Mouse (Mus musculus) midbrain, embryonic 11.5 days (tissue): ENCODE results near the gene Ppox. TPM values are rescaled to one million over a fixed set of nuclear protein-coding genes. Genes with fewer than 3 reads are reported as not detected.

Source experiments
- ATAC-seq: fragments of 200-750 bp; cut with Nextera tagmentation; 2 replicates; pipeline ENCODE4 v1.8.0; 2017; ENCODE audit warnings: moderate TSS enrichment, moderate library complexity; ENCODE audit not compliant: low FRiP score
- DNase-seq: peaks from one replicate; pipeline ENCODE4 v3.0.0; 2015; ENCODE audit warnings: low spot score; ENCODE audit errors: missing footprints
- H3K27ac ChIP-seq: fragments of 300-500 bp; sonication (generic); 2 replicates; pipeline ENCODE4 v1.5.1; 2014; ENCODE audit warnings: low read depth, low read length
- H3K27me3 ChIP-seq: fragments of 300-500 bp; sonication (generic); 2 replicates; pipeline ENCODE4 v1.6.1; 2014; ENCODE audit warnings: mild to moderate bottlenecking, low read length, moderate library complexity, mixed read lengths; ENCODE audit not compliant: control insufficient read depth, insufficient read depth
- H3K36me3 ChIP-seq: fragments of 300-500 bp; sonication (generic); 2 replicates; pipeline ENCODE4 v1.6.1; 2014; ENCODE audit warnings: mild to moderate bottlenecking, low read length, moderate library complexity, mixed read lengths; ENCODE audit not compliant: control insufficient read depth, insufficient read depth
- H3K4me1 ChIP-seq: fragments of 300-500 bp; sonication (generic); 2 replicates; pipeline ENCODE4 v1.6.1; 2014; ENCODE audit warnings: low read length; ENCODE audit not compliant: control insufficient read depth, insufficient read depth
- H3K4me2 ChIP-seq: fragments of 300-500 bp; sonication (generic); 2 replicates; pipeline ENCODE4 v1.6.1; 2014; ENCODE audit warnings: mild to moderate bottlenecking, moderate library complexity
- H3K4me3 ChIP-seq: fragments of 300-500 bp; sonication (generic); 2 replicates; pipeline ENCODE4 v1.5.1; 2014; ENCODE audit warnings: low read depth, low read length
- H3K9ac ChIP-seq: fragments of 300-500 bp; sonication (generic); 2 replicates; pipeline ENCODE4 v1.6.1; 2014; ENCODE audit warnings: low read length
- H3K9me3 ChIP-seq: fragments of 300-500 bp; sonication (generic); 2 replicates; pipeline ENCODE4 v1.6.1; 2016; ENCODE audit warnings: low read length; ENCODE audit not compliant: control insufficient read depth
- WGBS: fragments of 180-500 bp; shearing (Covaris S2); extraction: QIAGEN DNeasy Blood & Tissue Kit; methylation state at CpG from one replicate; pipeline ENCODE4 v1.1.7; 2014; 5-methylcytosine and 5-hydroxymethylcytosine counted together
- polyA plus RNA-seq: library from polyadenylated mRNA; unstranded; fragments of >200 nt; fragmentation: Nextera tagmentation; extraction: Ambion mirVana; gene quantifications from 2 replicates; pipeline ENCODE4 v1.2.1, GENCODE M21; 2014

The Ppox gene
- polyA plus RNA-seq, 1 experiment from 2014 or later, result 56.3 TPM

DNA sequence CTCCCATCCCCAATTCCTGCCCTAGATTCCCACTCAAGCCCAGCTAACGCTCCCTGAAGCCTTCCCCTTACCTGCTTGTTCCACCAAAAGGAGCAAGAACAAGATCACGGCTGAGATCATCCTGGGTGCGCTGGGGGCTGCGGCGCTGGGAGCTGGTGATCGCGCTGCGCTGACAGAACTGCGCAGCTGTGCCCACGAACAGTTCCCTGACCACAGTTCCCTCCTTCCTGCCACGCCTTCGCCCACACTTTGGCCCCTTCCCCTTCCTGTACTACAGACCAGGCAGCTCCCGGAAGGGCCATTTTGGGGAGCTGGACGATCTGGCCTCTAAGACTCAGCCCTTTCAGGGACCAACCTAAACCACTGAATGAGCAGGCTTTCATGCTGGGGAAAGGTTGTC, 46.9 kb downstream of the Ppox start, which contains the start of gene Fcer1g:
Fcer1g (minus strand) TSS at position 240 of the 400 bp plus-strand sequence.
- DNase-seq, result no peak
- WGBS, result 96% methylated on average over 14 of the region's 14 CpGs
- H3K27me3 ChIP-seq, result no peaks in the 10 kb centered on the region
- no peak within 1 kb of the TSS for H3K4me3 ChIP-seq
- H3K36me3 ChIP-seq, result peaks cover 27% of the 10 kb centered on the region
- no peak within 1 kb of the TSS for H3K9ac ChIP-seq
- H3K9me3 ChIP-seq, result no peaks in the 10 kb centered on the region
- H3K4me1 ChIP-seq, result peaks cover 9% of the 10 kb centered on the region
- no peak for ATAC-seq
- no peak within 1 kb of the TSS for H3K4me2 ChIP-seq
- H3K27ac ChIP-seq, result no peak within 1 kb of the TSS

DNA sequence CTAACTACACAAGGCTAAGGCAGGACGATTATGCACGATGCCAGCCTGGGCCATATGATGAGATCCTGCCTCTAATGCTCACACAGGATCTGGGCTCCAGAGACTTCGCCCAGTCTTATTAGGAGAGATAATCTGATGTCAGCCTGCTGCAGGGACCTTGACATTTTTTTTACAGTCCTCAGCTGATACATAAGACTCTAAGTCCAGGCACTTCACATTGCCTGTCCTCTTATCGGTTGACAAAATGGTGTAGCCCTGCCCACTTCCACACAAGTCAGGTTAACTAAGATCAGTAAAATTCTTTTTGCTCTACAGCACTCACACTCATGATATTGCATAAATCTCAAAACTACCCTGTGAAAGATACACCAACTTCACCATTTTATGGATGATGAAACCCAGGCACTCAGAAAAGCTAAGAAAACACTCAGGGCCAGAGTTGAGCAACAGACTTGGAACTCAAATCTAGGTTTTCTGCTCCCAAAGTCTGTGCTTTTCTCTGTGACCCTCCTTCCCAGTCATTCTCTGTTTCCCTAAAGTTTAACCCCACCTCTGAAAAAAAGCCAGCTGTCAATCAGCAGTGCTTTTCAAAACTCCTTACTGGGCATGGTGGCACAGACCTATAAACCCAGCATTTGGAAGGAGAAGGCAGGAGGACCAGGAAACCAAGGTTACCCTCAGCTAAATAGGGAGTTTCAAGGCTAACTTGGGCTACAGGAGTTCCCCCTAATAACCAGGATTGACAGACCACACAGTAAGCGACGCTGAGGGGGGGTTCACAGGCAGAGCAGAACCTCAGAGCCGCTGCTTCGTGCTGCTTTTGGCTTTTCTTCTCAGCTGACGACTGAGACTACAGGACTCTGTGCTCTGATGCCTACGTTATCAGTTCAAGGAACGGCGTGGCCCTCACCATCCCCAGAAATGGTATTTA, 47.9 kb downstream of the Ppox start:
- Histone ChIP-seq H3K27ac (no peak overlapping the region), H3K4me2 (no peak overlapping the region), H3K27me3 (no peaks in the 10 kb centered on the region), H3K4me3 (no peak overlapping the region), H3K4me1 (peaks cover 9% of the 10 kb centered on the region), H3K36me3 (peaks cover 26% of the 10 kb centered on the region), H3K9me3 (no peaks in the 10 kb centered on the region), H3K9ac (no peak overlapping the region)
- 89% methylated on average over 12 of the region's 12 CpGs for WGBS
- DNase-seq, result no peak
- ATAC-seq, result no peak

DNA sequence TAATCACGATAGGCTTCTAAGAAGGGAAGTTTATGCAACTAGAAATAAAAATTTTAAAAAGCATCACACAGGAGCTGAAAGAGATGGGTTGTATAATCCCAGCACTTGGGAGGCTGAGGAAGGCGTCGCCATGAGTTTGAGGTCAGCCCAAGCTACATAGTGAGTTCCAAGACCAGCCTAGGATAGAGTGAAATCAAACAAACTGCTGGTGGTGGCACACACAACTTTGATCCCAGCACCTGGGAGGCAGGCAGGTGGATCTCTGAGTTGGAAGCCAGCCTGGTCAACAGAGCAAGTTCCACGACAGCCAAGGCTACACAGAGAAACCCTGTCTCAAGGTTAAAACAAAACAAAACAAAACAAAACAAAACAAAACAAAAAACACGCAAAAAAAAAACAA, 48.6 kb downstream of the Ppox start:
- no peak overlapping the region for H3K27ac ChIP-seq
- peaks cover 21% of the 10 kb centered on the region for H3K36me3 ChIP-seq
- no peak overlapping the region for H3K4me3 ChIP-seq
- no peak for ATAC-seq
- no peak overlapping the region for H3K4me2 ChIP-seq
- 89% methylated on average over 5 of the region's 5 CpGs for WGBS
- DNase-seq, result no peak
- H3K4me1 ChIP-seq, result peaks cover 9% of the 10 kb centered on the region
- H3K27me3 ChIP-seq, result no peaks in the 10 kb centered on the region
- H3K9me3 ChIP-seq, result no peaks in the 10 kb centered on the region
- no peak overlapping the region for H3K9ac ChIP-seq

DNA sequence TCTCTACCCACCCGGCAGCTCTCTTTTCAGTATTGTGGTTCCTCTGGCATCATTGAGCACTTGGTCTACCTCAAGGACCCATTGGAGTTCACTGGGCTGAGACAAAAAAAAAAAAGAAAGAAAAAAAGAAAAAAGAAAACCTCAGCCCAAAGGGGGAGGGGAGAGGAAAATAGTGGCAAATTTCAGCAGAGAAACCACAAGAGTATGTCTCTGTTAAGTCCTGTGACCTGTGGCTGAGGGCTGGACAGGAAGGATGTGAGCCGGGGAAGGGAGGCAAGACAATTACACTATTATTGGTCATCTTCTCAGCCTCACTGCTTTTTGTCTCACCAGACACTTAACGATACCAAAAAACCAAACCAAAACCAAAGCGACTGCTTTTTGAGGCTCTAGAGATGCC, 49.1 kb downstream of the Ppox start:
- Histone ChIP-seq H3K9ac (no peak overlapping the region), H3K4me2 (no peak overlapping the region), H3K4me3 (no peak overlapping the region), H3K9me3 (no peaks in the 10 kb centered on the region), H3K27me3 (no peaks in the 10 kb centered on the region), H3K4me1 (peaks cover 9% of the 10 kb centered on the region), H3K36me3 (peaks cover 16% of the 10 kb centered on the region), H3K27ac (no peak overlapping the region)
- DNase-seq, result no peak
- no peak for ATAC-seq
- WGBS, result 76% methylated on average over 4 of the region's 4 CpGs

DNA sequence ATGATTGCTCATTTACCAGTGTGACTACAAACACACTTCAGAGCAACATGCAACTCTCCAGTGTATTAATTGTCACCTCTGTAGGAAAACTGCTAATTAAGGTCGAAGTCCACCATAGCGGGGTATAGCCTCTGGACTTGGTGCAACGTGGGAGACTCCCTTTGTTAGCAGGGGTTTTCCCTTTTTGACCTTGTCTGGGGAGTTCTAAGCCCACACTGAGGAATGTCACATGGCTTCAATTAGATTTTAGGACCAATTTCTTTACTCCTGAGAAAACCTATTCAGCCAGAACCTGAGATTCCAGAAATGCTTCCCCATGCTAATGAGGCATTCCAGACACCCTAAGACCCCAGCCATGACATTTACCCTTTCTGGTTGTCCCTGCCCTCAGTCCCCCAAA, 50.8 kb downstream of the Ppox start:
- Histone ChIP-seq H3K27ac (no peak overlapping the region), H3K4me3 (no peak overlapping the region), H3K4me2 (no peak overlapping the region), H3K9me3 (no peaks in the 10 kb centered on the region), H3K36me3 (peaks cover 7% of the 10 kb centered on the region), H3K27me3 (no peaks in the 10 kb centered on the region), H3K9ac (no peak overlapping the region), H3K4me1 (peaks cover 9% of the 10 kb centered on the region)
- ATAC-seq (no peak), DNase-seq (no peak)
- WGBS, result 55% methylated on average over 3 of the region's 3 CpGs

DNA sequence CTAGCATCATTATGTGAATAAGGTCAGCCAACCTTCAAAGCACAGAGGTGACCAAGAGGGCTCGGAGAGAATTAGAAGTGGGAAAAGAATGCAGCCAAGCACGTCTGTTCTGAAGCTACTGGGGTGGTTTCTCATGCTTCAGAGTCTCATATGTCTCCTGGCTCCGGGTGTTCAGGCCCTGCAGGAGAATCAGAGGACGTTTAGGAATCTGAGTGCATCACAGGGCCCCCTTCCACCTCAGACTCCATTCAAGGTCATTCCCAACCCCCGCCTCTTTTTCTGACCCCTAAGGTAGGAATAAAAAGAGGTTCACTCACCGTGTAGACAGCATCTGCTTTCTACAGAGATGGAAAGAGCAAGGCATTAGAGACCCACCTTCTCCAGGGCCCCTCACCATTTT, 51.2 kb downstream of the Ppox start:
- no peak overlapping the region for H3K4me3 ChIP-seq
- H3K9ac ChIP-seq, result no peak overlapping the region
- no peak for DNase-seq
- H3K27ac ChIP-seq, result no peak overlapping the region
- WGBS, result 29% methylated on average over 6 of the region's 6 CpGs
- peaks cover 4% of the 10 kb centered on the region for H3K36me3 ChIP-seq
- no peaks in the 10 kb centered on the region for H3K9me3 ChIP-seq
- no peak overlapping the region for H3K4me2 ChIP-seq
- no peak for ATAC-seq
- H3K4me1 ChIP-seq, result peaks cover 9% of the 10 kb centered on the region
- no peaks in the 10 kb centered on the region for H3K27me3 ChIP-seq

DNA sequence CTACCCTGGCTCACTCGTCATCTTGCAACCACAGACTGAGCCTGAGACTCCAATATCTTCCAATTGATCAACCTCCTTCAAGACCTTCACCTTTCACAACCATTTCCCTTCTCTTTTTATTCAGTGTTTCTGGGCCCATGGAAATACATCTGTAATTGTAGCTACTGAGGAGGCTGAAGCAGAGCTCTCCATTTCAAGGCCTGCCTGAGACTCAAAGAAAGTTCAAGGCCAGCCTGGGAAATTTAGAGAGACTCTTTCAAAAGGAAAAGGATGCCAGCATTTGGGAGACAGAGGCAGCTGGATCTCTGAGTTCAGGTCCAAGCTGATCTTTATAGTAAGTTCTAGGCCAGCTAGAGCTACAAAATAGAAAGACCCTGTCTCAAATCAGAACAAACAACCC, 53.1 kb downstream of the Ppox start:
- no peaks in the 10 kb centered on the region for H3K9me3 ChIP-seq
- H3K4me3 ChIP-seq, result no peak overlapping the region
- ATAC-seq (no peak), DNase-seq (no peak)
- H3K27me3 ChIP-seq, result no peaks in the 10 kb centered on the region
- H3K36me3 ChIP-seq, result no peaks in the 10 kb centered on the region
- H3K4me2 ChIP-seq, result no peak overlapping the region
- 87% methylated on average over 1 of the region's 1 CpGs for WGBS
- peaks cover 9% of the 10 kb centered on the region for H3K4me1 ChIP-seq
- no peak overlapping the region for H3K9ac ChIP-seq
- H3K27ac ChIP-seq, result no peak overlapping the region

DNA sequence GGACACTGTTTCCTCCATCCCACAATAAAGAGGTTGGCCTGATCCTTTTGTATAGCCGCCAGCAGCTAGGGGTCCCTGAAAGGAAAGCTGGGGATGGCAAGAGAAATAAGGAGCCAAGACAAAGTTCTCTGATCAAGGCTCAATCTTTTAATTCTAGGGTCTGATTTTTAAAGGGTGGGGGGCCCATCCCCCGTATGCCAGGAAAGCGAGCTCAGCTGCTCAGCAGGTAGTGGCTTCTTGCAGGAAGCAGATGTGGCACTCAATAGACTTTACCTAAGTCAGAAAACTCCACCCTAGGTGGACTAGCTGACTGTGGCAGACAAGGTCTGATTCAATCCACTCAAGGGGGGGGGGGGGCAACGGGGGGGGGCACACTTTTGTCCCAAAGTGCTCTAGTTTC, 54.2 kb downstream of the Ppox start:
- 58% methylated on average over 3 of the region's 4 CpGs for WGBS
- H3K9me3 ChIP-seq, result no peaks in the 10 kb centered on the region

More for the DNA sequence above, 54.2 kb downstream of the Ppox start:
- Histone ChIP-seq H3K36me3 (no peaks in the 10 kb centered on the region), H3K27ac (no peak overlapping the region), H3K27me3 (no peaks in the 10 kb centered on the region), H3K9ac (no peak overlapping the region), H3K4me1 (peaks cover 10% of the 10 kb centered on the region), H3K4me3 (no peak overlapping the region), H3K4me2 (no peak overlapping the region)
- no peak for DNase-seq
- no peak for ATAC-seq
